Mouse (Mus musculus): ENCODE data around the gene Vmn2r108.
"Not testable (repeated sequence)": the region's sequence is repeated elsewhere in the genome, so short reads cannot be mapped to it uniquely, and the experiment has no call there.

The Vmn2r108 gene

DNA sequence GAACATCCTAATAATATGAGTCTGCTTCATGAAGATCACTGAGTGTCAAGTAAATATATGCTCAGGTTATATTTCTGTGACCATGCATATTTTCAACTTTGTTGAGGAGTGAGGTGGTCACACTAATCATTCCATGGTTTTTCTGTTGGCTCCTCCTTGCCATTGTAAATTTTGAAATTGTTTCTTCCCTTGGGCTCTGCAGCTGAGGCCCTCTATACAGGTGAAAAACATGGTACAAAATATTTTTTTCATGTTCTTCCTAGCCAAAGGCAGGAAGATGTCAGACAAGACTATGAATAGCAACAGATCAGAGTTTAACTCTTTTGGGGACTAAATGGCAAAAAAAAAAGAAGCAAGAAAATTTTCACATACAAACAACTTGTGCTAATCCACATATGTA is at the start of gene Vmn2r108:
Gene Vmn2r108 (minus strand): TSS at position 101 of the 400 bp plus-strand sequence.
- H3K36me3 ChIP-seq (ENCODE audit: control insufficient read depth, insufficient read depth, low read length, poor library complexity, severe bottlenecking): no peaks in the 10 kb centered on the region
- H3K27me3 ChIP-seq (ENCODE audit: control insufficient read depth, insufficient read depth, low read length, poor library complexity, severe bottlenecking): no peaks in the 10 kb centered on the region
- no peak for DNase-seq (ENCODE audit: low read depth, low spot score)

GRCm38 (mm10) chr17:20508247-20508646 is 27.1 kb upstream of the Vmn2r108 start:
- not testable (repeated sequence) for DNase-seq (ENCODE audit: low read depth, low spot score); H3K27me3 ChIP-seq (ENCODE audit: control insufficient read depth, insufficient read depth, low read length, poor library complexity, severe bottlenecking); H3K36me3 ChIP-seq (ENCODE audit: control insufficient read depth, insufficient read depth, low read length, poor library complexity, severe bottlenecking)

GRCm38 (mm10) chr17:20497858-20498257 is 16.7 kb upstream of the Vmn2r108 start, which contains the start of gene Vmn1r225:
Gene Vmn1r225, plus strand, starts transcription at chr17:20498158.
- Histone ChIP-seq H3K27me3 (ENCODE audit: control insufficient read depth, insufficient read depth, low read length, poor library complexity, severe bottlenecking) (no peaks in the 10 kb centered on the region), H3K36me3 (ENCODE audit: control insufficient read depth, insufficient read depth, low read length, poor library complexity, severe bottlenecking) (no peaks in the 10 kb centered on the region)
- no peak for DNase-seq (ENCODE audit: low read depth, low spot score)

DNA sequence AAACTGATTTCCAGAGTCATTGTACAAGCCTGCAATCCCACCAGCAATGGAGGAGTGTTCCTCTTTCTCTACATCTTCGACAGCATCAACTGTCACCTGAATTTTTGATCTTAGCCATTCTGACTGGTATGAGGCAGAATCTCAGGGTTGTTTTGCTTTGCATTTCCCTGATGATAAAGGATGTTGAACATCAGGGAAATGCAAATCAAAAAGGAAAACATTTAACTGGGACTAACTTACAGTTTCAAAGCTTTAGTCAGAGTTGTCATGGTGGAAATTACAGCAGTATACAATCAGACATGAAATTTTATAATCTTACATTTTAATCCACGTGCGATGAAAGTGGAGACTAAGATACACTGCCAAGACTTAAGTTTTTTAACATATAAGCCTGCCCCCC is 7.8 kb downstream of the Vmn2r108 start:
- DNase-seq (ENCODE audit: low read depth, low spot score): no peak
- Histone ChIP-seq H3K36me3 (ENCODE audit: control insufficient read depth, insufficient read depth, low read length, poor library complexity, severe bottlenecking) (no peaks in the 10 kb centered on the region), H3K27me3 (ENCODE audit: control insufficient read depth, insufficient read depth, low read length, poor library complexity, severe bottlenecking) (no peaks in the 10 kb centered on the region)

GRCm38 (mm10) chr17:20439263-20439662 is 41.9 kb downstream of the Vmn2r108 start:
- Histone ChIP-seq H3K36me3 (ENCODE audit: control insufficient read depth, insufficient read depth, low read length, poor library complexity, severe bottlenecking) (no peaks in the 10 kb centered on the region), H3K27me3 (ENCODE audit: control insufficient read depth, insufficient read depth, low read length, poor library complexity, severe bottlenecking) (no peaks in the 10 kb centered on the region)
- no peak for DNase-seq (ENCODE audit: low read depth, low spot score)

GRCm38 (mm10) chr17:20413846-20414245 is 67.3 kb downstream of the Vmn2r108 start, which contains the start of gene Vmn1r224:
Gene Vmn1r224, plus strand, starts transcription at chr17:20414146.
- Histone ChIP-seq H3K36me3 (ENCODE audit: control insufficient read depth, insufficient read depth, low read length, poor library complexity, severe bottlenecking) (no peaks in the 10 kb centered on the region), H3K27me3 (ENCODE audit: control insufficient read depth, insufficient read depth, low read length, poor library complexity, severe bottlenecking) (no peaks in the 10 kb centered on the region)
- DNase-seq (ENCODE audit: low read depth, low spot score): no peak
